Mouse (Mus musculus) liver, embryonic 13.5 days (tissue): Measurements from ENCODE around the gene Ndufv1. TPM values are rescaled to one million over a fixed set of nuclear protein-coding genes. Genes with fewer than 3 reads are reported as not detected.
"Not testable (repeated sequence)": the region's sequence is repeated elsewhere in the genome, so short reads cannot be mapped to it uniquely, and the experiment has no call there.

Experiments used
- ATAC-seq: fragments of 200-750 bp; cut with Nextera tagmentation; 2 replicates; pipeline ENCODE4 v1.8.0; 2017; ENCODE audit warnings: low read depth, mild to moderate bottlenecking, moderate number of reproducible peaks, moderate library complexity
- DNase-seq: peaks from one replicate; pipeline ENCODE4 v3.0.0; 2022
- H3K27ac ChIP-seq: fragments of 300-500 bp; sonication (generic); 2 replicates; pipeline ENCODE4 v1.5.1; 2015; ENCODE audit warnings: moderate library complexity, mild to moderate bottlenecking, inconsistent platforms
- H3K27me3 ChIP-seq: fragments of 300-500 bp; sonication (generic); 2 replicates; pipeline ENCODE4 v1.6.1; 2015; ENCODE audit warnings: mild to moderate bottlenecking, inconsistent platforms
- H3K36me3 ChIP-seq: fragments of 300-500 bp; sonication (generic); 2 replicates; pipeline ENCODE4 v1.6.1; 2015; ENCODE audit warnings: mild to moderate bottlenecking, inconsistent platforms
- H3K4me1 ChIP-seq: fragments of 300-500 bp; sonication (generic); replicated peaks from 2 replicates; pipeline ENCODE4 v1.6.1; 2015; ENCODE audit warnings: inconsistent platforms
- H3K4me2 ChIP-seq: fragments of 300-500 bp; sonication (generic); 2 replicates; pipeline ENCODE4 v1.6.1; 2015; ENCODE audit warnings: inconsistent platforms, mild to moderate bottlenecking, moderate library complexity
- H3K4me3 ChIP-seq: fragments of 300-500 bp; sonication (generic); replicated peaks from 2 replicates; pipeline ENCODE4 v1.5.1; 2015; ENCODE audit warnings: mild to moderate bottlenecking, inconsistent platforms
- H3K9ac ChIP-seq: fragments of 300-500 bp; sonication (generic); 2 replicates; pipeline ENCODE4 v1.6.1; 2015; ENCODE audit warnings: mild to moderate bottlenecking, inconsistent platforms
- H3K9me3 ChIP-seq: fragments of 300-500 bp; sonication (generic); replicated peaks from 2 replicates; pipeline ENCODE4 v1.6.1; 2016; ENCODE audit warnings: inconsistent platforms
- WGBS: fragments of 180-500 bp; shearing (Covaris S2); methylation state at CpG from one replicate; pipeline ENCODE4 v1.1.7; 2015; ENCODE audit not compliant: insufficient replicate concordance; 5-methylcytosine and 5-hydroxymethylcytosine counted together
- polyA plus RNA-seq: library from polyadenylated mRNA; unstranded; fragments of >200 nt; fragmentation: Nextera tagmentation; extraction: Ambion mirVana; gene quantifications from 2 replicates; pipeline ENCODE4 v1.2.1, GENCODE M21; 2015

The Ndufv1 gene
- polyA plus RNA-seq, 1 experiment from 2014 or later, result 174 TPM

- Histone ChIP-seq H3K4me1 (peaks cover 19% of the 10 kb centered on the region), H3K4me3 (no peak overlapping the region), H3K36me3 (no peaks in the 10 kb centered on the region), H3K27me3 (0 out of 2 replicates have a peak, but pooled peaks cover 3% of the 10 kb centered on the region), H3K9me3 (no peaks in the 10 kb centered on the region), H3K4me2 (no peak overlapping the region), H3K27ac (no peak overlapping the region), H3K9ac (no peak overlapping the region)
- WGBS, result 33% methylated on average over 3 of the region's 3 CpGs
- no peak for DNase-seq
- ATAC-seq, result no peak
Observed at GRCm38 (mm10) chr19:3967258-3967657, 45.3 kb downstream of the Ndufv1 start.

DNA sequence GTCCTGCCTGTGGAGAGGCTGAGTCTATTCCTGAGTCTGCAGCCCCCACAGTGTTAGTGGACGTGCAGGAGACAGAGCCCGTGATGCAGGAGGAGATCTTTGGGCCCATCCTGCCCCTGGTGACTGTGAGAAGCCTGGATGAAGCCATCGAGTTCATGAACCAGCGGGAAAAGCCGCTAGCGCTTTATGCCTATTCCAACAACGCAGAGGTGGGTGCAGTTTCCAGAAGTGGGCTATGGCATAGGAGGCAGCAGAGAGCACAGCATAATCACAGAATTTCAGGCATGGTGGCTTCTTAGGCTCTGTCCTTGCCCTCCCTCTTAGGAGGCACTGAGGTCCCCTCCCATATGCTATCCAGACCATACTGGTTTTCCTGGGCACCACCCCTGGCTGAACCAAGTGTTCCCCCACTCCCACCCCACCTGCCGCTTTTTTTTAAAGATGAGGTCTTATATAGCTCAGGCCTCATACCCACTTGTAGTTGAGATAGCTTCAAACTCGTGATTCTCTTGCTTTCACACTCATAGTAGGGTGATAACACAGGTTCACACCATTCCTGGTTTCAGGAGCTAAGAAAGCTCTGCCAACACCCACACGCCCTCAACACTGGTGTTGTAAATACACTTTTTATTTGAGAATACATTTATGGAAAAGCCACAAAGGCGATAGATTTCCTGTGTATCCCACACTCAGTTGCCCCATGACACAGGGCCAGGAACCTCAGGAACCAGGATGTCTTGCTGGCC is 46.1 kb downstream of the Ndufv1 start:
- no peaks in the 10 kb centered on the region for H3K36me3 ChIP-seq
- H3K27me3 ChIP-seq, result 0 out of 2 replicates have a peak, but pooled peaks cover 3% of the 10 kb centered on the region
- no peak overlapping the region for H3K4me3 ChIP-seq
- H3K9me3 ChIP-seq, result no peaks in the 10 kb centered on the region
- WGBS, result 64% methylated on average over 11 of the region's 11 CpGs
- no peak overlapping the region for H3K4me2 ChIP-seq
- DNase-seq (no peak), ATAC-seq (no peak)
- no peak overlapping the region for H3K27ac ChIP-seq
- H3K9ac ChIP-seq, result no peak overlapping the region
- H3K4me1 ChIP-seq, result peaks cover 12% of the 10 kb centered on the region

GRCm38 (mm10) chr19:3964030-3964429 is 48.6 kb downstream of the Ndufv1 start:
- DNase-seq, result no peak
- Histone ChIP-seq H3K4me1 (peaks cover 10% of the 10 kb centered on the region), H3K36me3 (no peaks in the 10 kb centered on the region), H3K9me3 (no peaks in the 10 kb centered on the region), H3K4me2 (no peak overlapping the region), H3K27ac (no peak overlapping the region), H3K27me3 (0 out of 2 replicates have a peak, but pooled peaks cover 3% of the 10 kb centered on the region), H3K4me3 (no peak overlapping the region), H3K9ac (no peak overlapping the region)
- ATAC-seq, result no peak
- WGBS, result 58% methylated on average over 4 of the region's 4 CpGs

GRCm38 (mm10) chr19:3962469-3962868 is 50.1 kb downstream of the Ndufv1 start:
- Histone ChIP-seq H3K27ac (no peak overlapping the region), H3K4me2 (no peak overlapping the region), H3K4me3 (no peak overlapping the region), H3K9me3 (no peaks in the 10 kb centered on the region), H3K9ac (no peak overlapping the region), H3K4me1 (peaks cover 8% of the 10 kb centered on the region), H3K27me3 (no peaks in the 10 kb centered on the region), H3K36me3 (no peaks in the 10 kb centered on the region)
- WGBS, result 11% methylated on average over 2 of the region's 2 CpGs
- DNase-seq, result no peak
- ATAC-seq, result no peak

- H3K27ac ChIP-seq, H3K9ac ChIP-seq, H3K4me2 ChIP-seq, H3K27me3 ChIP-seq, H3K4me3 ChIP-seq, H3K9me3 ChIP-seq, H3K4me1 ChIP-seq, ATAC-seq, DNase-seq, H3K36me3 ChIP-seq: not testable (repeated sequence)
- WGBS, result 66% methylated on average over 6 of the region's 6 CpGs
Observed at GRCm38 (mm10) chr19:3961805-3962204, 50.8 kb downstream of the Ndufv1 start.

DNA sequence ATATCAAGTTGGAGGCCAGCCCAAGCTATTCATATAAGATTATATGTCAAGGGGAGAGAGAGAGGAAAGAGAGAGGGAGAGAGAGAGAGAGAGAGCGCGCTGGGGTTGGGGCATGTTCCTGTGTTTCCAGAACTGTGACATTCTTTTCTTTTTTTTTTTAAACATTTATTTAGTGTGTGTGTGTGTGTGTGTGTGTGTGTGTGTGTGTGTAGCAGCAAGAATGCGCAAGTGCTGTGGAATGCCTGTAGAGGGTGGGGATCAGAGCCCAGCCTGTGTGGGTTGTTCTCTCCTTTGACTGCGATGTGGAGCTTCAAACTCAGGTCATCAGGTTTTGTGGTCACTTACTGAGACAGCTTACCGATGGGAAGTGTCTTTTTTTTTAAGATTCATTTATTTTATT is 52.4 kb downstream of the Ndufv1 start:
- WGBS, result 71% methylated on average over 5 of the region's 5 CpGs
- H3K4me2 ChIP-seq, result no peak overlapping the region
- H3K36me3 ChIP-seq, result no peaks in the 10 kb centered on the region
- H3K27ac ChIP-seq, result no peak overlapping the region
- H3K27me3 ChIP-seq, result 0 out of 2 replicates have a peak, but pooled peaks cover 8% of the 10 kb centered on the region
- no peaks in the 10 kb centered on the region for H3K9me3 ChIP-seq
- no peak overlapping the region for H3K9ac ChIP-seq
- no peak overlapping the region for H3K4me3 ChIP-seq
- DNase-seq (no peak), ATAC-seq (no peak)
- no peaks in the 10 kb centered on the region; the same call in 1 of the 2 replicates for H3K4me1 ChIP-seq

GRCm38 (mm10) chr19:3959030-3959429 is 53.6 kb downstream of the Ndufv1 start:
- Histone ChIP-seq H3K9me3 (no peaks in the 10 kb centered on the region), H3K27ac (no peak overlapping the region), H3K4me2 (no peak overlapping the region), H3K9ac (no peak overlapping the region), H3K36me3 (no peaks in the 10 kb centered on the region), H3K4me3 (no peak overlapping the region), H3K27me3 (0 out of 2 replicates have a peak, but pooled peaks cover 8% of the 10 kb centered on the region), H3K4me1 (no peaks in the 10 kb centered on the region; the same call in 1 of the 2 replicates)
- DNase-seq (no peak), ATAC-seq (no peak)

DNA sequence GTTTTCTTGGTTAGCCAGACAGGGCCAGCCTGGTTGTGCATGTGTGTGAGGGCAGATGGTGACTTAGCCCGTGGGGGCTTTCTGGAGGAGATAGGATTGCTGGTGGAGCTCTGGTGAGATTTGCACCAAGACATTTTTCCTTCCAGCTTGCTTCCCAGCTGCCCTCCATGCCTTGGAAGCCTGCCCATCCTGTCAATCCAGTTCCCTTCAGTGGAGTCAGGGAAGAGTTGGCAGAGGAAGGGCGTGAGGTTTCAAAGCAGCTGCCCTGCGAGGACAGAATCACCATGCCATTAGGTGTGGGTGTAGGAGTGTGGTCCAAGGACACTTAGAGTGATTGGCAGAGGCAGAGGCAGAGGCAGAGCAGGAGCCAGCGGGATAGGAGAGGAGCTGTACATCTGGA is 54.1 kb downstream of the Ndufv1 start, which contains the start of gene Aldh3b3:
Gene Aldh3b3 (plus strand): TSS at position 176 of the 400 bp plus-strand sequence.
- Histone ChIP-seq H3K27me3 (0 out of 2 replicates have a peak, but pooled peaks cover 8% of the 10 kb centered on the region), H3K4me2 (no peak within 1 kb of the TSS), H3K4me3 (no peak within 1 kb of the TSS), H3K27ac (no peak within 1 kb of the TSS), H3K9ac (no peak within 1 kb of the TSS), H3K4me1 (no peaks in the 10 kb centered on the region; the same call in 1 of the 2 replicates), H3K9me3 (no peaks in the 10 kb centered on the region), H3K36me3 (no peaks in the 10 kb centered on the region)
- no peak for DNase-seq
- ATAC-seq, result no peak
- WGBS, result 58% methylated on average over 4 of the region's 4 CpGs

Other genes with a start within 250 kb of the Ndufv1 start
- 6.5 and 8.9 TPM in 2 replicates for gene Kmt5b, start 245.4 kb downstream of the Ndufv1 start, polyA plus RNA-seq
- gene Chka, start 161.0 kb downstream of the Ndufv1 start, polyA plus RNA-seq, result 15.8 and 18.6 TPM in 2 replicates
- 18.0 and 18.8 TPM in 2 replicates for gene Tcirg1, start 105.7 kb downstream of the Ndufv1 start, polyA plus RNA-seq
- 189 and 217 TPM in 2 replicates for gene Ndufs8, start 100.0 kb downstream of the Ndufv1 start, polyA plus RNA-seq
- gene Aldh3b1, start 83.0 kb downstream of the Ndufv1 start, polyA plus RNA-seq, result 3.3 and 3.7 TPM in 2 replicates
- gene Unc93b1, start 77.6 kb downstream of the Ndufv1 start, polyA plus RNA-seq, result 17.6 and 18.3 TPM in 2 replicates
- gene Aldh3b3, start 54.2 kb downstream of the Ndufv1 start, polyA plus RNA-seq, result not detected in 2 replicates
- gene Aldh3b2, start 40.5 kb downstream of the Ndufv1 start, polyA plus RNA-seq, result 0.30 and 0.45 TPM in 2 replicates
- 9.5 and 10.2 TPM in 2 replicates for gene Acy3, start 26.2 kb downstream of the Ndufv1 start, polyA plus RNA-seq
- gene Tbx10, start 20.1 kb downstream of the Ndufv1 start, polyA plus RNA-seq, result 0.47 and 0.54 TPM in 2 replicates
- gene Nudt8, start 12.2 kb downstream of the Ndufv1 start, polyA plus RNA-seq, result 13.8 and 15.9 TPM in 2 replicates
- 0.55 and 0.59 TPM in 2 replicates for gene Gm49405, start 12.2 kb downstream of the Ndufv1 start, polyA plus RNA-seq
- gene Doc2g, start 9.5 kb downstream of the Ndufv1 start, polyA plus RNA-seq, result 0.80 and 0.82 TPM in 2 replicates
- gene Gstp1, start 25.2 kb upstream of the Ndufv1 start, polyA plus RNA-seq, result 629 and 652 TPM in 2 replicates
- gene Gstp2, start 33.2 kb upstream of the Ndufv1 start, polyA plus RNA-seq, result 7.7 and 11.2 TPM in 2 replicates
- 28.0 and 28.3 TPM in 2 replicates for gene Gstp3, start 46.8 kb upstream of the Ndufv1 start, polyA plus RNA-seq
- gene Cabp2, start 68.8 kb upstream of the Ndufv1 start, polyA plus RNA-seq, result 0.43 and 0.67 TPM in 2 replicates
- gene Cdk2ap2, start 84.4 kb upstream of the Ndufv1 start, polyA plus RNA-seq, result 94.3 and 94.7 TPM in 2 replicates
- gene Pitpnm1, start 87.2 kb upstream of the Ndufv1 start, polyA plus RNA-seq, result 2.8 and 3.1 TPM in 2 replicates
- gene Aip, start 113.1 kb upstream of the Ndufv1 start, polyA plus RNA-seq, result 37.7 and 38.9 TPM in 2 replicates
- gene Gpr152, start 127.0 kb upstream of the Ndufv1 start, polyA plus RNA-seq, result 0.02 TPM in 1 of 2 replicates, not detected in the other
- 0.07 and 0.13 TPM in 2 replicates for gene Cabp4, start 131.2 kb upstream of the Ndufv1 start, polyA plus RNA-seq
- gene Coro1b, start 135.8 kb upstream of the Ndufv1 start, polyA plus RNA-seq, result 70.7 and 72.6 TPM in 2 replicates
- gene Ptprcap, start 140.8 kb upstream of the Ndufv1 start, polyA plus RNA-seq, result 18.8 and 21.3 TPM in 2 replicates
- 30.0 and 34.2 TPM in 2 replicates for gene Rps6kb2, start 150.5 kb upstream of the Ndufv1 start, polyA plus RNA-seq
- 0.38 and 0.43 TPM in 2 replicates for gene Carns1, start 162.7 kb upstream of the Ndufv1 start, polyA plus RNA-seq
- 3.7 TPM in 2 replicates for gene Tbc1d10c, start 178.5 kb upstream of the Ndufv1 start, polyA plus RNA-seq
- gene Ppp1ca, start 179.3 kb upstream of the Ndufv1 start, polyA plus RNA-seq, result 517 and 527 TPM in 2 replicates
- gene Rad9a, start 188.9 kb upstream of the Ndufv1 start, polyA plus RNA-seq, result 17.4 and 20.7 TPM in 2 replicates
- 0.35 and 0.46 TPM in 2 replicates for gene Clcf1, start 201.4 kb upstream of the Ndufv1 start, polyA plus RNA-seq
- not detected in 2 replicates for gene AC109138.7, start 201.6 kb upstream of the Ndufv1 start, polyA plus RNA-seq
- gene Pold4, start 219.1 kb upstream of the Ndufv1 start, polyA plus RNA-seq, result 8.3 and 12.3 TPM in 2 replicates